Mouse (Mus musculus) adipocyte (in vitro differentiated cells): Measurements from ENCODE around the gene 4921504E06Rik.

Experiments used
- DNase-seq: peaks from one replicate; pipeline ENCODE4 v3.0.0-alpha.2; 2016; ENCODE audit warnings: low spot score

Gene 4921504E06Rik

GRCm38 (mm10) chr2:19419686-19420345, 133.9 kb downstream of the 4921504E06Rik start:
- DNase-seq = no peak

GRCm38 (mm10) chr2:19416066-19416465, 137.6 kb downstream of the 4921504E06Rik start:
- no peak for DNase-seq

- peak; percentile 79 for DNase-seq
Measured at GRCm38 (mm10) chr2:19415063-19415521, 138.6 kb downstream of the 4921504E06Rik start.

- DNase-seq = peak; percentile 14
Measured at GRCm38 (mm10) chr2:19414222-19414965, 139.3 kb downstream of the 4921504E06Rik start.
